Mouse (Mus musculus): Measurements from ENCODE around the gene Dbp.
A peak's percentile ranks its signal among the peaks of the same experiment; 100 is the strongest.

The Dbp gene

GRCm38 (mm10) chr7:45723781-45724180 lies 18.9 kb downstream of the Dbp start:
- no peak for DNase-seq (ENCODE audit: low spot score)

- DNase-seq (ENCODE audit: low spot score), result no peak
Observed at GRCm38 (mm10) chr7:45725151-45725550, 20.3 kb downstream of the Dbp start.

DNA sequence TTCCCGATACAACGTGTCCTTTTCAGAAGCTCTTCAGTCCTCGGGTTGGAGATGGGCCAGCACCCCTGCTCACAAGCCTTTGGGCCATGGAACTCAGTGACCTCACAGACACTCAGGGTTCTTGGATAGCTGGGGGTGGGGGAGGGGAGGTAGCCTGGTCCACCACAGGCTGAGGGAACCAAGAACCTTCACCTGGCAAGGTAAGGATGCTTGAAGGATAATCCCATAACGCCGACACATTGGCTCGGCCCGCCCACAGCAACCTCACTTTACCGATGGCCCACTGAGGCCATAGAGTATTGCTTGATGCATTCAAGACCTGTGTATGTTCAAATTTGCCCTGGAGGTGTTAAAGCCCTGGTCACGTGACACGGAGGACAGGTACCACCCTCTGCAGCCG lies 20.8 kb downstream of the Dbp start, which contains the start of gene Spaca4:
Spaca4 (minus strand) TSS at position 101 of the 400 bp plus-strand sequence.
- DNase-seq (ENCODE audit: low spot score), result no peak

- no peak for DNase-seq (ENCODE audit: low spot score)
Observed at GRCm38 (mm10) chr7:45726419-45726818, 21.5 kb downstream of the Dbp start.

DNA sequence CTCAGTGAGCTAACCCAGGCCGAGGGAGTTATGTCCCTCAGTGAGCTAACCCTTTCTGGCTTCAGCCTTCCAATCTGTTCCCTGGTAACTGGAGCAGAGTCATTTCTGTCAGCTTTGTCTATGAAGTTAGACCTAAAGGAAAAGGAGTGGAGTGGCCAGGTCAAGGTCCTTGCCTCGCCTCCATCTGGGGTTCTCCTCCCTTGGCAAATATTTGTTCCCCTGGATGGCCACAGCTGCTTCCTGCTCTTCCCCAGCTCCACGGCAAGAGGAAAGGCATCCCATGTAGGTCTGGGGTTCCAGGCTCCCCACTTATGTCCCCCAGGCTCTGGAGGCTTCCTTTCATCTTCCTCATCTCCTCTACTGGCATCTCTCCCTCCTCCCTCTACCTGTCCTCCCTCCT lies 22.7 kb downstream of the Dbp start:
- no peak for DNase-seq (ENCODE audit: low spot score)

- no peak for DNase-seq (ENCODE audit: low spot score)
Observed at GRCm38 (mm10) chr7:45730727-45731431, 26.0 kb downstream of the Dbp start.

- no peak for DNase-seq (ENCODE audit: low spot score)
Observed at GRCm38 (mm10) chr7:45733477-45733876, 28.6 kb downstream of the Dbp start.

- DNase-seq (ENCODE audit: low spot score), result no peak
Observed at GRCm38 (mm10) chr7:45739162-45739763, 34.4 kb downstream of the Dbp start.

DNA sequence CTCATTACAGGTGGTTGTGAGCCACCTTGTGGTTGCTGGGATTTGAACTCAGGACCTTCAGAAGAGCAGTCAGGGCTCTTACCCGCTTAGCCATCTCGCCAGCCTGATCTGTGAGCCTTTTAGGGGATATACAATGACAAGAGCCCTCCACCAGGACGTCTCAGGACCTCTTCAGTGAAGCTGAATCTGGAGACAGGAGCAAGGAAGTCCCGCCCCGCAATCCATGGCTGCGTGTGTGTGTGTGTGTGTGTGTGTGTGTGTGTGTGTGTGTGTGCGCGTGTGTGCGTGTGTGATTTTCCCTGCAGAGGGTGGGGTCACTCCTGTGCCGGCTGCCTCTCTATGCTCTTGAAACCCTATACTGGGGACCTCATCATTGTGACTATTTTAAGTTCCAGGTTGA lies 34.9 kb downstream of the Dbp start:
- no peak for DNase-seq (ENCODE audit: low spot score)

DNA sequence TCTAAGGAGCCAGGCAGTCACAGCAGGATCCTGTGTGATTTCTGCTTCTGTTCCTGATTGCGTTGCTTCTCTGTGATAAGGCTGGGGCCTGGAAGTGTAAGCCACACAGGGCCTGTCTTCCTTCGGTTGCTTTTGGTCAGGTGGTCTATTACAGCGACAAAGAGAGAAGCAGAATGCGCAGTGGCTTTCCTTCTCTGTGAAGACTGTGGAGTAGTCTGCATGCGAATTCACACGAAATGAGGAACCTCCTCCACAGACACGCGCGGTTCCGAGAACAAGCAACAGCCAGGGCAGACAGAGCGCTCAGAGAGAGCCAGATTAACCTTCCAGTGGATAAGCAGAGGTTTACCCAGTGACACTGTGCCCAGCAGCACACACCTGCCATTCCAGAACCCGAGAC lies 36.4 kb downstream of the Dbp start:
- DNase-seq (ENCODE audit: low spot score), result no peak

DNA sequence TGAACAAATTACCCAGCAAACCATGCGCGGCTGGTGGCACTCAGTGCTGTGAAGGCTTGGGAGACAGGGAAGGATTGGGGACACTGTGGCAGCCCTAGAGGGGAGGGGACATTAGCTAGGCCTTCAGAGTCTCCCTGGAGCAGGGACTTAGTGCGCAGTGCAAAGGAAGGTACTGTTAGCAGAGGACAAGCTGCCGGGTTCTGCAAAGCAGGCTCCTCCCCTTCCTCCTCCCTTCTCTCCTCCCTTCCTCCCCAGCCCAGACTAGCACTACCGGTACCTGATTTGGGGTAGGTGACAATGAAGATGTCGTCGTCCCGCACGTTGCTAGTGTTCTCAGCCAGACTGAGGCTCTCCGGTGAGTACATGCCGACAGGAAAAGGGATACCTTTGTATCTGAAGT lies 36.9 kb downstream of the Dbp start:
- no peak for DNase-seq (ENCODE audit: low spot score)

- no peak for DNase-seq (ENCODE audit: low spot score)
Observed at GRCm38 (mm10) chr7:45742338-45742737, 37.5 kb downstream of the Dbp start.

DNA sequence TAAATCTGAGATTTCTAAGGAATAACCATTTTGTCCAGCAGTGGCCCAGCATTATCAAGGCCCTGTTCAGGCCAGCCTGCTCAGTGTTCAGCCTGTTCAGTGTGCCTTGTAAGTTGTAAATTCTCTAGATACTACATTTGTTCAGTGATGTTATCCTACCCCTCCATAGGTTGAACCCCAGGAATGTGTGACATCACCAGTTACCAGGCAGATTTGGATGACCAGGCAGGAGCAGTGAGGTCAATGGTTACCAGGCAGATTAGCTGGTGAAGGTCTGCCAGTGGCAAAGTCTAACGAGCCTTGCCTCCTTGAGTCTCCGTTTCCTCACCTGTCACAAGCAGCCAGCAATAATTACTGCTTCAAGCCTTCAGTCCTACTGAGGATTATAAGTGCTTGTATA lies 39.5 kb downstream of the Dbp start:
- peak; percentile 57 for DNase-seq (ENCODE audit: low spot score)

DNA sequence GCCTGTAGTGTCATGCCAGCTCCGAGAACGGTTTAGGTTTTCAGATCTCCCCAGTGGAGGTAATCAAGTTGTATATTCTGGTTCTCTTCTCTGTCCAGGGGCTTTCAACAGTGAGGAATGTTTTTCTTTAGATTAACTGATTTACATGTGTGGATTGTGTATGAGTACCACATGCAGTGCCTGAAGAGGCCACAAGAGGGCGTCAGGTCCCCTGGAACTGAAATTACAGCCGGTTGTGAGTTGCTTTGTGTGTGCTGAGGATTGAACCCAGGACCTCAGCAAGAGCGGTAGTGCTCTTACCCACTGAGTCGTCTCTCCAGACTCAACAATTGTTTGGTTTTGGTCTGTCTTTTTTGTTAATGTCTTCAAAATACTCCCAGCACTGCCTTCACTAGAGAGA lies 41.6 kb downstream of the Dbp start:
- DNase-seq (ENCODE audit: low spot score), result no peak

- DNase-seq (ENCODE audit: low spot score), result no peak
Observed at GRCm38 (mm10) chr7:45747450-45747849, 42.6 kb downstream of the Dbp start.

- no peak for DNase-seq (ENCODE audit: low spot score)
Observed at GRCm38 (mm10) chr7:45748110-45748509, 43.2 kb downstream of the Dbp start.

DNA sequence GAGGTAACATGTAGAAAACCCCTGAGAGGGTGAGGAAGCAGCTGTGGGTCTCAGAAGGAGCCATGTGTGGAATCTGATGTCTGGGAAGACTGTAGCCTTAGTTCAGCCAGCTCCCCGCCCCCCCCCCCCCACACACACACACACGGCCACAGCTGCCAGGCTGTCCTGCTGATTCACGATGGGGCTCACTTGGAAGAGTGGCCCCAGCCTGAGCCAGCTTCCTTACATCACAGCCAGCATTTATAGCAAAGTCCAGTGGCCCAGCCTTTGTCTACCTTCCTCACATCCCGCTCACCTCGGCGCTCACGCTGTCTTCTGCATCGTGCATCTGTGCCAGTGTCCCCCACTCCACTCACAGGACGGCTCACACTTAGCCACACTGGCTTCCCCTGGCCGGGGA lies 44.5 kb downstream of the Dbp start:
- no peak for DNase-seq (ENCODE audit: low spot score)

GRCm38 (mm10) chr7:45750162-45750561 lies 45.3 kb downstream of the Dbp start:
- no peak for DNase-seq (ENCODE audit: low spot score)

DNA sequence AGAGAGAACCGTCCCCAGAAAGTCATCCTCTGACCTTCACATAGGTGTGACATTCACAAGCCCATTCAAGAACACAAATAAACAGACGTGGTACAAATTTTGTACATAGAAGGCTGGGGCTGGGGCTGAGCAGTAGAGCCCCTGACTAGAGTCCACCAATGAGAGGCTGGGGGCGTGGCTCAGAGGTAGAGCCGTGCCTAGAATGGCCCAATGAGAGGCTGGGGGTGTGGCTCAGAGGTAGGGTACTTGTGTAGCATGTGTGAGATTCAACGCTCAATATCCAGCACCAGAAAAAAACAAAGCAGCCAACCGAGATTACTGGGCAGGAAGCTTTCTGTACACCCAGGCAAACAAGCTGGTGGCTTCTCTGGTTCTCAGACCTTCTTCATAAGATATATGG lies 50.8 kb downstream of the Dbp start:
- no peak for DNase-seq (ENCODE audit: low spot score)

- no peak for DNase-seq (ENCODE audit: low spot score)
Observed at GRCm38 (mm10) chr7:45759400-45759799, 54.5 kb downstream of the Dbp start.
